Mouse (Mus musculus): ENCODE data around the gene 4932438A13Rik.

The 4932438A13Rik gene

GRCm38 (mm10) chr3:36862721-36863275 lies at the start of gene 4932438A13Rik:
TSS of gene 4932438A13Rik (plus strand) at chr3:36863104.
- DNase-seq (ENCODE audit: low spot score in 2 of 2): peak; percentile 98

- DNase-seq (ENCODE audit: low spot score in 2 of 2): no peak
Observed at GRCm38 (mm10) chr3:36816633-36817032, 46.3 kb upstream of the 4932438A13Rik start.

- DNase-seq (ENCODE audit: low spot score in 2 of 2): no peak
Observed at GRCm38 (mm10) chr3:36819402-36819801, 43.5 kb upstream of the 4932438A13Rik start.

- DNase-seq (ENCODE audit: low spot score in 2 of 2): no peak
Observed at GRCm38 (mm10) chr3:36821037-36821436, 41.9 kb upstream of the 4932438A13Rik start.

GRCm38 (mm10) chr3:36825098-36825497 lies 37.8 kb upstream of the 4932438A13Rik start:
- no peak for DNase-seq (ENCODE audit: low spot score in 2 of 2)

GRCm38 (mm10) chr3:36825554-36825953 lies 37.4 kb upstream of the 4932438A13Rik start:
- DNase-seq (ENCODE audit: low spot score in 2 of 2): no peak

- DNase-seq (ENCODE audit: low spot score in 2 of 2): no peak
Observed at GRCm38 (mm10) chr3:36827274-36828025, 35.5 kb upstream of the 4932438A13Rik start.

GRCm38 (mm10) chr3:36830218-36830617 lies 32.7 kb upstream of the 4932438A13Rik start:
- no peak for DNase-seq (ENCODE audit: low spot score in 2 of 2)

- no peak for DNase-seq (ENCODE audit: low spot score in 2 of 2)
Observed at GRCm38 (mm10) chr3:36834426-36834825, 28.5 kb upstream of the 4932438A13Rik start.

GRCm38 (mm10) chr3:36834832-36835231 lies 28.1 kb upstream of the 4932438A13Rik start:
- DNase-seq (ENCODE audit: low spot score in 2 of 2): no peak

GRCm38 (mm10) chr3:36835525-36836203 lies 27.2 kb upstream of the 4932438A13Rik start:
- no peak for DNase-seq (ENCODE audit: low spot score in 2 of 2)

- DNase-seq (ENCODE audit: low spot score in 2 of 2): no peak
Observed at GRCm38 (mm10) chr3:36836833-36837232, 26.1 kb upstream of the 4932438A13Rik start.

GRCm38 (mm10) chr3:36840650-36841555 lies 22.0 kb upstream of the 4932438A13Rik start:
- peak; percentile 48 to 70 for DNase-seq (ENCODE audit: low spot score in 2 of 2)

- peak; percentile 59 to 61 for DNase-seq (ENCODE audit: low spot score in 2 of 2)
Observed at GRCm38 (mm10) chr3:36853733-36854440, 9.0 kb upstream of the 4932438A13Rik start.

GRCm38 (mm10) chr3:36861411-36862410 lies 1.2 kb upstream of the 4932438A13Rik start:
- DNase-seq (ENCODE audit: low spot score in 2 of 2): no peak

GRCm38 (mm10) chr3:36863427-36863826 lies 523 bp downstream of the 4932438A13Rik start:
- DNase-seq (ENCODE audit: low spot score in 2 of 2): no peak

- no peak for DNase-seq (ENCODE audit: low spot score in 2 of 2)
Observed at GRCm38 (mm10) chr3:36863881-36864280, 977 bp downstream of the 4932438A13Rik start.

- no peak for DNase-seq (ENCODE audit: low spot score in 2 of 2)
Observed at GRCm38 (mm10) chr3:36864466-36864865, 1.6 kb downstream of the 4932438A13Rik start.

- no peak for DNase-seq (ENCODE audit: low spot score in 2 of 2)
Observed at GRCm38 (mm10) chr3:36905372-36905771, 42.5 kb downstream of the 4932438A13Rik start.

GRCm38 (mm10) chr3:36917832-36918231 lies 54.9 kb downstream of the 4932438A13Rik start:
- no peak for DNase-seq (ENCODE audit: low spot score in 2 of 2)
